Mouse (Mus musculus): ENCODE results near the gene Nckap1l. TPM values are rescaled to one million over a fixed set of nuclear protein-coding genes. Genes with fewer than 3 reads are reported as not detected.

Nckap1l gene
- total and polyA plus RNA-seq, 3 experiments: 17.9 to 27.1 TPM; not detected in 1

DNA sequence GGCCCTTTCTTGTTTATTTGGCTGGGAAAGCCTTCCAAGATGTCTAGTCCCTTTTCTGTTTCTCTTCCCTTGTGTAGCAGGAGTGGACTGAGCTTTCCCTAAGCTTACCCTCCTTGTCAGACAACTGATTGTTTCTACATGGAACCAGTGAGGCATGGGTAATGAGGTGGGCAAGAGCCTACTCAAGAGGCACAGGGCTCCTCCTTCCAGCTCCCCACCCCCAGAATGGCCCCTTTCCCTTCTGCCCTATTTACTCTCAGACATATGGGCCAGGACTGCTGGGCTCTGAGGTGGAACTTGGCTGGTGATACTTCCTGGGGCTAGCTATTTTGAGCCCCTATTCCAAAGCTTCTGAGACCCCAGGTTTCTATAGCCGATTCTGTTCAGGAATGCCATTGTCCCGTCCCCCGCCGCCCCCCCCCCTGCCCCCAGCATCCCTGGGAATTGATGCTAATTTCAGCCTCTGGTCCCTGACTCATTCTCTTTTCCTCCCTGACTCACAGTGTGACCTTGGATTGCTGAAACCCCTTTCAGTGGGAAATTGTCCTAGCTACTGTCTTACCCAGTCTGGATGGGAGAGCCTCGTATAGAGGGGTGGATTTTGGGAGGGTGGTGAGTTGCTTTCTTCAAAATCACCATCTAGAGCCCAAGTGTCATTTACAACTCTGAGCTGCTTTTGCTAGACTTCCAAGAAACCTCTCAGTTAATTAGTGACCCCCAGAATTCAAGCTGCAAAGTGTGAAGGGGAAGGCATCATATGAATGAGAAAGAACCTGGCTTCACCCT, 65.2 kb downstream of the Nckap1l start:
- no peak overlapping the region for H3K9ac ChIP-seq (ENCODE audit: control insufficient read depth, low read depth, low read length, poor library complexity, severe bottlenecking)

DNA sequence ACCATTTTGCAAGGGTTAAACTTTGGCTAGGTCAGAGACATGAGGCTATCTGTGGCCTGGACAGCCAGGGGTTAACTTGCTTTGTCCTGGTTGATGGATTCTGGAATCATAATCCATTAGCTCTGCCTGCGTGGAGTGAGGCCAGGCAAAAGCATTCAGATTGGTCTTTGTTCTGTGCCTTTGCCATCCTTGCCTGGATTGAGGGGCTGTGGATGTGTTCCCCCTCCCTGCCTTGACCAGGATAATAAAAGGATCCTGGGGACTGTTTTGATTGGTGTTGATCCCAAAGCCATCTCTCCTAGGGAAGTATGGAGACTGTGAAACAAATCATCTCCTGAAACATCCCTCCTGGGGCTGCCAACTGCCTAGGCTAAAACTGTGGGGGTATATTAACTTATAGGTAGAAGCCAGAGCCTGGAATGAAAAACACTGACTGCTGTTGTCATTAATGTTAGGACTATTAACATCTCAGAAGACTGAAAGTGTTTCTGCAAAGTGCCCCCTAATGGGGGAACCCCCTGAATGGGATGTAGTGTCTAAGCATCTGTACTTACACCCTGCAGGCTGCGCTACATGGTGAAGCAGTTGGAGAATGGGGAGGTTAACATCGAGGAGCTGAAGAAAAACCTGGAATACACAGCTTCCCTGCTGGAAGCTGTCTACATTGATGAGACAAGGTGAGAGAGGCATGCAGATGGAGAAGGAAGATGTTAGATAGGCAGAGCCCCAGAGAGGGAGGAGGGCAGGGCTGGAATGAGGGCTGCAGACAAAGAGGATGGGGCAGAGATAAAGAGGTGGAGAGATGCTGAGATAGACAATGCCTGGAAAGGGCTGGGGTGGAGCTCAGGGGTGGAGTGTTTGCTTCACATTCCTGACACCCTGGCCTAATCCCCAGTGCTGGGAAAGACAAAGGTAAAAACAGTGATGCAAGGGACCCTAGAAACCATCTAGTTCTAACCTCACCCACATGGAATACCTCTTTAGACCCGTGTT, 66.1 kb downstream of the Nckap1l start:
- H3K4me3 ChIP-seq (ENCODE audit: control insufficient read depth in 1 of 2, insufficient read depth in 1 of 2, low read depth in 2 of 2, low read length in 2 of 2): no peak overlapping the region
- H3K9ac ChIP-seq (ENCODE audit: control insufficient read depth, low read depth, low read length, poor library complexity, severe bottlenecking): no peak overlapping the region
- H3K9me3 ChIP-seq (replicated peaks; ENCODE audit: insufficient read depth, low read length): no peaks in the 10 kb centered on the region
- H3K4me1 ChIP-seq (ENCODE audit: control insufficient read depth in 1 of 2, insufficient read depth in 2 of 2, low read length in 2 of 2): no peaks in the 10 kb centered on the region
- H3K36me3 ChIP-seq (ENCODE audit: control insufficient read depth in 1 of 2, insufficient read depth in 2 of 2, low read length in 2 of 2): no peaks in the 10 kb centered on the region
- H3K27ac ChIP-seq (ENCODE audit: control insufficient read depth, low read depth, low read length): no peak overlapping the region
- TF ChIP-seq MYB (IDR thresholded peaks at IDR 0.05; ENCODE audit: low read depth, low read length): no peak
- no peak for TF ChIP-seq UBTF (IDR thresholded peaks at IDR 0.05; ENCODE audit: borderline replicate concordance, insufficient read depth, low read depth, low read length)
- no peak for TF ChIP-seq ZKSCAN1 (IDR thresholded peaks at IDR 0.05; ENCODE audit: low read depth, low read length)
- no peak for TF ChIP-seq GATA1 (IDR thresholded peaks at IDR 0.05; ENCODE audit: low read depth, low read length)
- TF ChIP-seq MYC (IDR thresholded peaks at IDR 0.05; ENCODE audit: low read depth, low read length): no peak
- TF ChIP-seq SIN3A (IDR thresholded peaks at IDR 0.05; ENCODE audit: low read length): no peak
- no peaks in the 10 kb centered on the region for H3K27me3 ChIP-seq (ENCODE audit: control insufficient read depth in 1 of 2, insufficient read depth in 2 of 2, low read length in 2 of 2)
- DNase-seq (ENCODE audit: low read depth, low spot score): no peak
- no peaks in the 10 kb centered on the region for H3K79me2 ChIP-seq (ENCODE audit: control insufficient read depth, insufficient read depth, low read length, poor library complexity)

More for the DNA sequence above, 65.2 kb downstream of the Nckap1l start:
- Histone ChIP-seq H3K36me3 (ENCODE audit: control insufficient read depth in 1 of 2, insufficient read depth in 2 of 2, low read length in 2 of 2) (no peaks in the 10 kb centered on the region), H3K27me3 (ENCODE audit: control insufficient read depth in 1 of 2, insufficient read depth in 2 of 2, low read length in 2 of 2) (no peaks in the 10 kb centered on the region), H3K4me1 (ENCODE audit: control insufficient read depth in 1 of 2, insufficient read depth in 2 of 2, low read length in 2 of 2) (no peaks in the 10 kb centered on the region), H3K9me3 (replicated peaks; ENCODE audit: insufficient read depth, low read length) (no peaks in the 10 kb centered on the region), H3K27ac (ENCODE audit: control insufficient read depth, low read depth, low read length) (no peak overlapping the region), H3K79me2 (ENCODE audit: control insufficient read depth, insufficient read depth, low read length, poor library complexity) (no peaks in the 10 kb centered on the region), H3K4me3 (ENCODE audit: control insufficient read depth in 1 of 2, insufficient read depth in 1 of 2, low read depth in 2 of 2, low read length in 2 of 2) (no peak overlapping the region)
- no peak for DNase-seq (ENCODE audit: low read depth, low spot score)
- TF ChIP-seq CTCF (IDR thresholded peaks at IDR 0.05 in 2 of 3, conservative IDR thresholded peaks at IDR 0.05 in 1 of 3; ENCODE audit: control insufficient read depth in 1 of 3, insufficient read depth in 1 of 3, low read depth in 2 of 3, low read length in 3 of 3, poor library complexity in 1 of 3, severe bottlenecking in 1 of 3) (no peak), POLR2AphosphoS2 (IDR thresholded peaks at IDR 0.05; ENCODE audit: low read length) (no peak), SMC3 (IDR thresholded peaks at IDR 0.05; ENCODE audit: low read depth, low read length) (no peak), ZNF384 (IDR thresholded peaks at IDR 0.05; ENCODE audit: low read depth, low read length) (no peak), HCFC1 (IDR thresholded peaks at IDR 0.05; ENCODE audit: low read depth, low read length) (no peak), MYB (IDR thresholded peaks at IDR 0.05; ENCODE audit: low read depth, low read length) (no peak), MAX (IDR thresholded peaks at IDR 0.05; ENCODE audit: low read length) (no peak), USF1 (IDR thresholded peaks at IDR 0.05; ENCODE audit: low read depth, low read length) (no peak), CHD2 (IDR thresholded peaks at IDR 0.05; ENCODE audit: low read length) (no peak), MEF2A (IDR thresholded peaks at IDR 0.05; ENCODE audit: extremely low read depth, insufficient replicate concordance, low read depth, low read length, poor library complexity, severe bottlenecking) (no peak), USF2 (IDR thresholded peaks at IDR 0.05; ENCODE audit: borderline replicate concordance in 1 of 2, insufficient read depth in 1 of 2, low read depth in 1 of 2, low read length in 2 of 2) (no peak), MAFK (IDR thresholded peaks at IDR 0.05; ENCODE audit: borderline replicate concordance, low read depth, low read length) (no peak), NELFE (IDR thresholded peaks at IDR 0.05; ENCODE audit: low read depth, low read length) (no peak), ZKSCAN1 (IDR thresholded peaks at IDR 0.05; ENCODE audit: low read depth, low read length) (no peak), E2F4 (IDR thresholded peaks at IDR 0.05; ENCODE audit: borderline replicate concordance, low read depth, low read length) (no peak)

Data from MEL (cell line).